Mouse (Mus musculus) mature B cell (primary cell): Measurements from ENCODE around the gene Cnot11.

ENCODE experiments used
- in situ Hi-C: fragments of 300-500 bp; cut with MboI; formaldehyde crosslinking; loops from 2 replicates; pipeline ENCODE4 v1.14.3; 2019

The Cnot11 gene

GRCm38 (mm10) chr1:39533917-39534316 lies 875 bp upstream of the Cnot11 start:
- in situ Hi-C loops, result no loop called here

GRCm38 (mm10) chr1:39535515-39536311 lies 921 bp downstream of the Cnot11 start:
- in situ Hi-C loops, result no loop called here

- in situ Hi-C loops, result no loop called here
These were observed 1.9 kb downstream of the Cnot11 start for GRCm38 (mm10) chr1:39536701-39537100.

GRCm38 (mm10) chr1:39537631-39538380 lies 3.0 kb downstream of the Cnot11 start:
- in situ Hi-C loops, result no loop called here

- in situ Hi-C loops, result no loop called here
These were observed 5.8 kb downstream of the Cnot11 start for GRCm38 (mm10) chr1:39540592-39540991.

GRCm38 (mm10) chr1:39545589-39545988 lies 10.8 kb downstream of the Cnot11 start:
- in situ Hi-C loops, result no loop called here

- in situ Hi-C loops, result no loop called here
These were observed 11.5 kb downstream of the Cnot11 start for GRCm38 (mm10) chr1:39546160-39546866.

- in situ Hi-C loops, result no loop called here
These were observed 12.4 kb downstream of the Cnot11 start for GRCm38 (mm10) chr1:39547238-39547637.

GRCm38 (mm10) chr1:39549831-39550230 lies 15.0 kb downstream of the Cnot11 start:
- in situ Hi-C loops, result no loop called here

- in situ Hi-C loops, result no loop called here
These were observed 21.0 kb downstream of the Cnot11 start for GRCm38 (mm10) chr1:39555556-39556415.

GRCm38 (mm10) chr1:39559009-39559408 lies 24.2 kb downstream of the Cnot11 start:
- in situ Hi-C loops, result no loop called here

- in situ Hi-C loops, result no loop called here
These were observed 27.1 kb downstream of the Cnot11 start for GRCm38 (mm10) chr1:39561920-39562319.

- in situ Hi-C loops, result no loop called here
These were observed 28.4 kb downstream of the Cnot11 start for GRCm38 (mm10) chr1:39563161-39563560.

GRCm38 (mm10) chr1:39564603-39565002 lies 29.8 kb downstream of the Cnot11 start:
- in situ Hi-C loops, result no loop called here

- in situ Hi-C loops, result no loop called here
These were observed 33.3 kb downstream of the Cnot11 start for GRCm38 (mm10) chr1:39568079-39568478.

- in situ Hi-C loops, result no loop called here
These were observed 36.9 kb downstream of the Cnot11 start for GRCm38 (mm10) chr1:39571653-39572052.

GRCm38 (mm10) chr1:39573890-39574289 lies 39.1 kb downstream of the Cnot11 start:
- in situ Hi-C loops, result no loop called here

- in situ Hi-C loops, result no loop called here
These were observed 41.1 kb downstream of the Cnot11 start for GRCm38 (mm10) chr1:39575778-39576375.

GRCm38 (mm10) chr1:39576431-39577243 lies 41.8 kb downstream of the Cnot11 start:
- in situ Hi-C loops, result no loop called here

- in situ Hi-C loops, result no loop called here
These were observed 42.5 kb downstream of the Cnot11 start, which contains the start of gene Rnf149 for GRCm38 (mm10) chr1:39577253-39577705. TSS of gene Rnf149 (minus strand) at chr1:39577405.
